Mouse (Mus musculus): ENCODE results near the gene Ogfr.

- TF ChIP-seq POLR2A (IDR thresholded peaks at IDR 0.05; ENCODE audit: borderline replicate concordance, control insufficient read depth, low read depth, low read length), result no peak
- TF ChIP-seq CTCF (IDR thresholded peaks at IDR 0.05; ENCODE audit: control insufficient read depth, insufficient read depth, low read length), result no peak
Observed at GRCm38 (mm10) chr2:180545046-180545445, 44.0 kb upstream of the Ogfr start.
